Mouse (Mus musculus): Measurements from ENCODE around the gene Gm21887. TPM values are rescaled to one million over a fixed set of nuclear protein-coding genes. Genes with fewer than 3 reads are reported as not detected.
"Not testable (repeated sequence)": the region's sequence is repeated elsewhere in the genome, so short reads cannot be mapped to it uniquely, and the experiment has no call there.

The Gm21887 gene
- 10 to 100 TPM; 25.3 to 29.1 TPM for total RNA-seq (2021)
- long read RNA-seq, experiment 1, partial matches to known transcripts = 0 of 1 reads
- long read RNA-seq, experiment 1, other reads (novel, unspliced or antisense) = 1 of 1 reads
- long read RNA-seq, experiment 2, partial matches to known transcripts = 0 of 5 reads
- long read RNA-seq, experiment 2, other reads (novel, unspliced or antisense) = 5 of 5 reads

DNA sequence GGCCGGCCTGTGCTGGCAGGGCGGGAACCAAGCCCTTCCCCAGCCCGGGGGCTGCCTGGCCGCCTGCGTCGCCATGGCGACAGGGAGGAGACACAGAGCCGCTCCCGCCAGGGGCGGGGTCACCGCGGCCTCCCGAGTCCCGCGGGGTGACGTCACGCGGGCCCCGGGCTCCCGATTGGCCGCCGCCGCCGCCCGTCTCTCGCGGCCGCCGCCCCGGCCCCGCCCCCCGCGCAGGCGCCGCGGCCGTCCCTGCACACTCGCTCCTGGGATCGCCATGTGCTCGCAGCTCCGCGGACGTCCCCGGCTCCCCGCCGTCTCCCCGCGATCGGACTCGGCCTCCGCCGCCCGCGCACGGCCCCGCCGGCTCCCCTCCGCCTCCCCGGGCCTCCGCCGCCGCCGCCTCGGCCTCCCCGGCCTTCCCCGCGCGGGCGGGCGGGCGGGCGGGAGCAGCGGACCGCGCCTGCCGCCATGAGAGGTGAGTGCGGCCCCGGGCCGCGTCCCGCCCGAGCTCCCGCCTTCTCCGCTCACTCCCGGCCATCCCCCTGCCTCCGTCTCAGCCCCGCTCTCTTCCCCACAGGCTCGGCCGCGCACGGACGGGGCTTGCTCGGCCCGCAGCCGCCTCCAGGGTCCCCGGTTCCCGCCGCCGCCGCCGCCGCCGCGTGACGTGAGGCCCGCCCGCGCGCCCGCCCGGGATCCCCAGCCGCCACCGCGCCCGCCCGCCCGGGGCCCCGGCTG lies at the start of gene Gm21887:
TSS of gene Gm21887 (plus strand) at position 644 of the 735 bp plus-strand sequence.
- peak; percentile 100 for DNase-seq
- intact Hi-C loops (cut with DNase I) = not testable (repeated sequence)
- H3K27ac ChIP-seq = peak within 1 kb of the TSS; percentile 90
- peak within 1 kb of the TSS; percentile 73 for H3K4me3 ChIP-seq

DNA sequence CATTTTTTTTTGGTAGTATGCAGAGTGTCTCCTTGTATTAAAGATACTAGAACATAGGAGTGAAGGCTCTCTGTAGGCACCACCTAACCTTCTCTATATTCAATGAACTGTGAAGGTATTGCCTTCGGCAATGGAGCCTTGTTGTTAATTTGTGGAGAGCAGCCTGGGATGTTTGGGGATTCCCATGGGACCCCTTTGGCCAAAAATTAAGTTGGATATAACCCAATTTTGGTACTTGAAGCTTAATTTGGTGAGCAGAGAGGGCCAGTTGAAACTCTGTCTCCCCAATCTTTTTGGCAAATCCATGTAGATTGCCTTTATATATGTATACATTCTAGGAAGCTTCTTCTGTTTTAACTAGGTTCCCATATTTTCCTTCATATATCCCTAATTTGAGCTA lies 40.1 kb upstream of the Gm21887 start:
- intact Hi-C loops (cut with DNase I) = no loop called here
- TF ChIP-seq CTCF (IDR thresholded peaks at IDR 0.05) = 0 out of 2 replicates have a peak, but pooled peaks have one; percentile 11
- Histone ChIP-seq H3K4me3 (no peak overlapping the region), H3K27ac (no peak overlapping the region)
- DNase-seq = no peak

DNA sequence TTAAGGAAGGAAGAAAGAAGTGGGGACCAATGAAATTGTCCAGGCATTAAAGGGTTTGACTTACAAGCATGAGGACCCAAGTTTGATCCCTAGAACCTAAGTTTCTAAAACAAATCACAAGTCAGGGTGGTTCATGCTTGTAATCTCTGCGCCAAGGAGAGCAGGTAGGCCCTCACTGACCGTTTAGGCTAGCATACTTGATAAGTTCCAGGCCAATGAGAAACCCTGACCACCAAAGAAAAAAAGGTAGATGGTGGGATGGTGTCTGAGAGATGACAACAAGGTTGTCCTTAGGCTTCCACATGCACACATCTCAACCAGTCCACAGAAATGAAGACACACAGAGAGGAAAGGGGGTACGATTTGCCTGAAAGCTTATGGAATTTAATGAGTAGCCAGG lies 39.7 kb upstream of the Gm21887 start:
- H3K27ac ChIP-seq; intact Hi-C loops (cut with DNase I); DNase-seq; H3K4me3 ChIP-seq: not testable (repeated sequence)

DNA sequence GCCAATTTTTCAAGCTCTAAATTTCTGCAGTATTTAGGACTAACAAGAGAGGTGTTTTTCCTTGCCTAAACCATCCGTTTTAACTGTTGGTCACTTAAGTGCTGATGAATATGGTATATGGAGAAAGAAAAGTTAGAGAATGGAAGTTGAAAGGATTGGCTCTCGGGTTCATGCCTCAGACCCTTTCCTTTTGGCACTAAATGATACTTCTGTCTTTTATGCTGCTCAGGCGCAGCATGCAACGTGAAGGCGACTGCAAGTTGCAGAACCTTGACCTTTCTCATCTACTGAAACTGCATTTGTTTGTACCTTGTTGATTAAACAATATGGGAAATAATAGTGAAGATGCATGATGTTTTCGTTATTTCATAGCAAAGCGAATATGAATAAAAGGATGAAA lies 38.9 kb upstream of the Gm21887 start:
- DNase-seq; H3K4me3 ChIP-seq; H3K27ac ChIP-seq; intact Hi-C loops (cut with DNase I): not testable (repeated sequence)

DNA sequence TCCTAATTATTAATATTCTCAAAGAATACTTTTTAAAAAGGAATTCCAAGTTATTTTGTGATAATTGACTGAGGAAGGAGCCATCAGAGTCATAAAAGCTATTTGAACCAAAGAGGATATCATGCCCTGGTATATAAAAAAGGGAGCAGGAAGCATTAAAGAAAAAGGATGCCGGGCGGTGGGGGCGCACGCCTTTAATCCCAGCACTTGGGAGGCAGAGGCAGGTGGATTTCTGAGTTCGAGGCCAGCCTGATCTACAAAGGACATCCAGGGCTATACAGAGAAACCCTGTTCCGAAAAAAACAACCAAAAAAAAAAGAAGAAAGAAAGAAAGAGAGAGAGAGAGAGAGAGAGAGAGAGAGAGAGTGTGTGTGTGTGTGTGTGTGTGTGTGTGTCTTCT lies 37.9 kb upstream of the Gm21887 start:
- DNase-seq; H3K4me3 ChIP-seq; H3K27ac ChIP-seq; intact Hi-C loops (cut with DNase I): not testable (repeated sequence)

DNA sequence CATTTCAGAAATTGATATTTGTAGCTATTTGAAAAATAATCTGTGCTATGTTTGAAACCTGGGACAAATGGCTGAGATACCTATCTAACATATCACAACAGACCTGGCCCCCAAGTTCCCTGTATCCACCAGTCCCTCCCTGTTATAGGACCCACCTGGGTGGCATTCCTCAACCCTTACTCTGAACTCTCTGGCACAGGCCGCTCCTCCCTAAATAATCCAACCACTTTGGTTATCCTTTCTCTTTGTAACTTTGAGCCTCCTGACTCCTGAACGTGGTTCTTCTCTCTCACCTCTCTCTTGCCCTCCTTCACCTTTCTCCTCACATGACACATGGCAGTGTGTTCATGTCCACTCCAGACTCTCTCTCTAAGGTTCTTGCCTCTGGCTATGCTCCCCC lies 37.3 kb upstream of the Gm21887 start:
- intact Hi-C loops (cut with DNase I); DNase-seq; H3K27ac ChIP-seq; H3K4me3 ChIP-seq: not testable (repeated sequence)

DNA sequence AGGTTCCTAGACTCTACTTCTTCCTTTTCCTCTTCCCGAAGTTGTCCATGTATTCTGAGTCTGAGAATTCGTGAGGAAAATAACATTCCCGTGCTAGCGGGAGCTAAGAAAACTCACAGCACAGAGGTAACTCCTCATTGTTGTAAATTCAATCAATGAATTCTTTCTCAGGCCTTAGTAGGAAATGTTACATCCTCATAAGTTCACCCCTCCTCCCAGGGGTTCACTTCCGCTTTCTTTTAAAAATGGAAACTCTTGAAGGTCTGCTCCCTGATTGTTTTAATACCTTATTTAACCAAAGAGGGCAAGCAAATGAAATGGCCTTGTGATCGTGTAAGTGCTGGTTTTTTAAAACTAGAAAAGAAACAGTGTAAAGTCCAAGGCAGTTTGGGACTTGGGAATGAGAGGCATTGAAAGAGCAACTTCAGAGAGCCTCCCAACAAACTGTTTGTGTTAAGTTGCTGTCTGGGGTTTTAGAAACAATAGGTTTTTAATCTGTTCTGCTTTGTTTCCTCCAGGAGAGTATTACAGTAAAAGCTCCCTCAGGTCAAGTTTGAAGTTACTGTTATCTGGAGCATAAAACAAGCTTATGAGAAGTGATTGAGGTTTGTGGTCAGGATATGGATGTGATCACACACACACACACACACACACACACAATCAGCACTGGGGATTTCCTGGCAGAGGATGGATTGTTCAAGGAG lies 36.5 kb upstream of the Gm21887 start:
- H3K27ac ChIP-seq = peak overlapping the region; percentile 0; the same call in 1 of the 2 replicates
- intact Hi-C loops (cut with DNase I); DNase-seq; H3K4me3 ChIP-seq: not testable (repeated sequence)

DNA sequence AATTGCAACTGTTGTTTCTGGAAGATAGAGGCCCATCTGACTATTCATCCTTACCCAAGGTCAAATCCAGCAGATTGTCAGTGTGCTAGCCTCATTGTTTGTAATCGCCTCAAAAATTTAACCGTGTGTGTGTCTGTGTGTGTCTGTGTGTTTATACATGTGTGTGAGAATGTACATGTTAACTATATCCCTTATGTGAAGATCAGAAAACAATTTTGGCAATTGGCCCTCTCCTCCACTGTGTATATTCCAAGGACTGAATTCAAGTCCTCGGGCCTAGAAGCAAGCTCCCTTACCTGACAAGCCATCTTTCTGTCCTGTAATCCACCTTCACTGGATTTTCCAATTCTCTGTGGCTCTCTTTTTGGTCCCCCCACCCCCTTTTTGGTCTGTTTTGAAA lies 35.7 kb upstream of the Gm21887 start:
- H3K27ac ChIP-seq; DNase-seq; H3K4me3 ChIP-seq; intact Hi-C loops (cut with DNase I): not testable (repeated sequence)

DNA sequence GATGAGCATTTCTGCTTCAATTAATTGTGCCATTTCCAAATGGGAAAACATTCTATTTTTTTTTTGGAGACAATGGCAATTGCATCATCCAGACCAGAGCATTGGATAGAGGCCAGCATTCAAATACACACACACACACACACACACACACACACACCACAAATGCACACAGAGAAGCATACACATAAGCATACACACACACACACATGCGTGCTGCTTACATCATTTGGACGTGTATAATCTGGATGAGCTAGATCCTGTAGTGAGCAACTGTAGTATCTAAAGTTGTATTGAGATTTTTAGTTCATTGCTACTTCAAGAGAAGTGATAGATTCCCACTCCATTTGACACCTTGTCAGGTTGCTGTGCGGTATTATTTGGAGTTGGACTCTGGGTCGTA lies 35.0 kb upstream of the Gm21887 start:
- DNase-seq; H3K27ac ChIP-seq; intact Hi-C loops (cut with DNase I); H3K4me3 ChIP-seq: not testable (repeated sequence)

DNA sequence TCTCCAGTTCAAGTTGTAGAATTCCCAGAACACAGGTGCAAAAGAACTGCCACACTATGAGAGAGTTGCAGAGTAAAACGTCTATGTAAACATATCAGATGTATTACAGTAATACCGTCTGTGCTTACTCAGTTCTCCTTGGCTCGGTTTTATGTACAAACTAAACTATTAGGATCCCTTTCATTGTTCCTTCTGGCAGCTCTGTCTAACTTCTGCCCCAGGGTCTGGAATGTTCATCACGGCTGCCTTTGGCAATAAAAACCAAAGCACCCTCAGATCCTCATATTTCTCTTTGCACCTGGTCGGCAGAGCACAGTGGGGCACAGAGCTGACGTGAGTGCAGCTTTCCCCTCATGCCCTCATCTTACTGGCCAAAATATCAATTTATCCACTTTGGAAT lies 34.5 kb upstream of the Gm21887 start:
- intact Hi-C loops (cut with DNase I) = loop anchor here (5.0 kb wide), 2 partner anchors 93 to 178 kb away; no protein-coding TSS in a partner anchor
- not testable (repeated sequence) for H3K4me3 ChIP-seq
- peak overlapping the region; percentile 3 for H3K27ac ChIP-seq
- peak; percentile 41 for DNase-seq

DNA sequence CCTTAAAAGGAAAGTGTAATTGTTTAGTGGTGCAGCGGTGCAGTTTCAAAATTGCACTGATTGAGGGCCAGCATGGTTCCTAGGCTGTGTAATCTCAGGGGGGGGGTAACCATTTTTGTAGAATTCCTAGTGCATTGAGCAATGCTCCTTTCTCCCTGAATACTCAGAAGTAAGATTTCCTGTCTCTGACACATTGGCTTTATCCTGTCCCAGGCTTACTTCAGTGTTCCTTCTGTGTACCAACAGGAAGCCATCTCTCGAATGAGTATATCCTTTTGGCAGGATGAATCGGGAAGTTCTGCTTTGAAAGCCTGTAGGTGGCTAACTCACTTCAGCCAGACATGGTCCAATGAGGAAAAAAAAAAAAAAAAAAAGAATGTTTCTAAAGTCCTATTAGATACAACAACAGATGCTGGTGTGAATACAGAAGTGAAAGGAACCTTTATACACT lies 33.8 kb upstream of the Gm21887 start:
- not testable (repeated sequence) for DNase-seq, H3K4me3 ChIP-seq
- intact Hi-C loops (cut with DNase I) = loop anchor here (5.0 kb wide), 2 partner anchors 93 to 178 kb away; no protein-coding TSS in a partner anchor
- H3K27ac ChIP-seq = peak overlapping the region; percentile 3

DNA sequence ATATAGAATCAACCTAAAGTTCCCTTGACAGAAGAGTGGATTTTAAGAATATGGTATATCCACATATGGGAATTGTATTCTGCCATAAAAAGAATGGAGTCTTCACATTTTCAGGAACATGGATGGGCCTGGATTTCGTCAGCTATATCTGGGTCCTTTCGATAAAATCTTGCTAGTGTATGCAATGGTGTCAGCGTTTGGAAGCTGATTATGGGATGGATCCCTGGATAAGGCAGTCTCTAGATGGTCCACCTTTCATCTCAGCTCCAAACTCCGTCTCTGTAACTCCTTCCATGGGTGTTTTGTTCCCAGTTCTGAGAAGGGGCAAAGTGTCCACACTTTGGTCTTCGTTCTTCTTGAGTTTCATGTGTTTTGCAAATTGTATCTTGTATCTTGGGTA lies 33.1 kb upstream of the Gm21887 start:
- DNase-seq, H3K27ac ChIP-seq, H3K4me3 ChIP-seq: not testable (repeated sequence)
- intact Hi-C loops (cut with DNase I) = loop anchor here (5.0 kb wide), 2 partner anchors 94 to 179 kb away; no protein-coding TSS in a partner anchor

DNA sequence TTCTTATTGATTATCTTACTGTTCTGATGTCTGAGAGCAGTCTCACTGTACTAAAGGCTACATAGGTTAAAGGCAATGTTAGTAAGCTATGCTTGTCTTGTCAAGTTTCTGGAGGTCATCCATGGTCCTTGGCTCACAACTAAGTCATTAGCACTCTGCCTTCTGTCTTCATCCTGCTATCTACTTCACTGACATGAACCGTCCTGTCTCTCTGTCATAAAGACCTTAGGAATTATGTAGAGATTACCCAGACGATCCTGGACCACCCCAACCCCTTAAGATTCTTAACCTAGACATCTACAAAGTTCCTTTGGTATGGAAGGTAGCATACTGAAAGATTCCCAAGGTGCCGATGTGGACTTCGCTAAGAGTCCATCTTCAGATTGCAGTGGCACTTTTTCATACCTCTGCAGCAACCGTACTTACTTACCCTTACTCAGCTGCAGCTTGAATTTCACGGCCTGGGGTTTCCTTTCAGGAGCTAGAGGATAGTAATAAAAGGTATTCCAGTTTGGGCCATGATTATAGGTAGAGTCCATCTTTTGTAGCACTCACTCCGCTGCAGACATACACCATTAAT lies 31.5 kb upstream of the Gm21887 start:
- H3K4me3 ChIP-seq = peak overlapping the region; percentile 59
- intact Hi-C loops (cut with DNase I) = loop anchor here (5.0 kb wide), 2 partner anchors 96 to 181 kb away; no protein-coding TSS in a partner anchor
- H3K27ac ChIP-seq = peak overlapping the region; percentile 63
- DNase-seq = peak; percentile 23

DNA sequence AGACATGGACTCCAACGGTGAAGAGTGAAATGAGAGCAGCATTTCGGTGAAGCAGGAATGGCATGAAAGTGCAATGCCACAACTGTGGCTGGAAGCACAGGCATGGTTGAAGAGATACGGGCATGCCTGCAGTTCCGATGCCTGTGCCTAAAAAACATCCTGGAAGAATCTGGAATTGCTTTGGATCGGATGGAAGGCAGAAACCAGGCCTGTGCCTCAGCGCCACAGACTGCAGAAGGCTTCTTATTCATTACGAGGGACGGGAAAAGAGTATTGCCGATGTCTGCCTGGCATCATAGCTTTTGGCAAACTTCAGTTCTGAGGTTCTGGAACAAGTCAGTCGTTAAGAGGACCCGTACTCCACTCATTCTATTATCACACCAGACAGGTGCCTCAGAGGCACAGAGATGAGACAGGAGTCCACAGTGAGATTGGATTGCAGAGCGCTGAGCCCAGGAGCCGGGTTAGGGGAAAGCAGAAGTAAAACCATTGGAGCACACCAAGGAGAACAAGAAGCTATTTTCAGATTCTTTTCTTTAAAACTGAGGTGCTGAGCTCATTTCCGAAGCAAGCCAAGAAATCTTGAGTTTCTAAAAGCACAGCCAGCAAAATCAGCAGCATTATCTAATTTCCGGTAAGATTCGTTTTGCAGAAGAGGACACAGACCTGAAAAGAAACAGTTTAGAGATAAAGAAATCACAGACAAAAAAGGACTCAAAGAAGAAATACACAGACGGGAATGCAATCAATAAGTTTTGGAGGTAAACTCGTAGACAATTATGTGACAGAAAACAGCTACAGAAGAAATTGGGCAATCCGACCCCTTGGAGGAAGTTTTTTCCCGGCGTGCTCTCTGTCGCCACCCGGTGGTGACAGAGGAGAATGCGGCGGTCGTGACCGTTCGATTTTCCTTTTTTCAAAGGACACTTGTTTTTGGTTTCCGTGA lies 30.8 kb upstream of the Gm21887 start:
- intact Hi-C loops (cut with DNase I) = loop anchor here (5.0 kb wide), 2 partner anchors 96 to 181 kb away; no protein-coding TSS in a partner anchor
- peak overlapping the region; percentile 59 for H3K4me3 ChIP-seq
- peak overlapping the region; percentile 63 for H3K27ac ChIP-seq
- DNase-seq = peak; percentile 81

DNA sequence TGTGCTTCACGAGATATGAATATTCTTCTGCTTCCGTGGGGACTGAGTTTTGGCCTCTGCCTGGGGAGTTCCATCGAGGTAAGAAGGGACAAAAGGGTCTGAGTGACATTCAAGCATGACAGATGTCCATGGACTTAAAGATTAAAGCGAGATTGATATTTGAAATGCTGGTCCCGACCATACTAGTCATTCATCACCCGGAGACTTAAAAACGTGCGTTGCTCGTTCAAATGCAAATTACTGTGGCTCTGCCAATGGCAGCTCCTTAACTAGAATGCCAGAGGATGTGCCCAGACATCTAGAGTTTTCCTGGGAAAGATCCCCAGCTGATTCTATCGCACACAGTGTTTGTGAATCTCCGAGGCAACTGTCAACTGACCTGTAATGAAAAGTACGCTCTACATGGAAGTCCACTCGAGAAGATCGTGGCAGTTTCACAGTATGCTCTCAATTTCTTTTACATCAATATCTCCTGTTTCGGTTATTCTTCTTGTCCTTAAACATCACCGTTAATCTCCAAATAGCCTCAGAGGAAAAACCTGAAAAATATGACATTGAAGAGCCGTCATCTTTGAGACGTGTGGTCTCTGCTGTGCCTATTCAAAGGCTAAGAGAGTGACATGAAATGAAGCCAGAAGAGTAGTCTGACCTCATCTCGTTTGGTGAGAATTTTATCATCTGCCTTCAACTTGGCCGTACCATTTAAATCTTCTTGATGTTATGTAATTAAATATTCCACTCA lies 29.8 kb upstream of the Gm21887 start:
- Histone ChIP-seq H3K4me3 (peak overlapping the region; percentile 59), H3K27ac (peak overlapping the region; percentile 17)
- DNase-seq = not testable (repeated sequence)
- intact Hi-C loops (cut with DNase I) = loop anchor here (5.0 kb wide), 3 partner anchors 97 to 182 kb away; no protein-coding TSS in a partner anchor

DNA sequence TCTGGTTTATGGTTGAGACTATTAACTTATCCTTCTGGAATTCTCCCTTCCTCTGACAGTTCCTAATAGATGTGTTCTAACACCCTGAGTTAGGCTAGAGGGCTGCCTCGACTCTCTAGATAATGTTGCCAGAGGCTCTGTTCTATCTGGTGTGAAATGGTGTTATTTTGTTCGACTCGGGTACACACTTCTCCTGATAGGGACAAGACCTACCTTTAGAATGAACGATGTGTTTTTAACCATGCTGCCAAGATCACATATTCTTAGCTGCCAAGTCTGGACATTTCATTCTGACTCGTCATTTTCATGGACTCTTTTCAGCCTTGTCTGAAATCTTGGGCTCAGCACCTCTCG lies 29.3 kb upstream of the Gm21887 start:
- not testable (repeated sequence) for H3K4me3 ChIP-seq, DNase-seq
- intact Hi-C loops (cut with DNase I) = loop anchor here (5.0 kb wide), 1 partner anchor 118 kb away; no protein-coding TSS in a partner anchor
- peak overlapping the region; percentile 17 for H3K27ac ChIP-seq

Measured in gastrocnemius, adult 2 months (tissue).